Mouse (Mus musculus) mouse trophoblast stem cell (cell line): Measurements from ENCODE around the gene Gm45234.

Experiments used
- in situ Hi-C, 2 experiments: fragments of 300-500 bp; cut with MseI, MboI; formaldehyde crosslinking; loops; 2 replicates in 1 of 2; 3 replicates in 1 of 2; pipeline ENCODE4 v1.15.1; 2025

Gene Gm45234

GRCm38 (mm10) chr6:124708289-124708889 lies 47.4 kb downstream of the Gm45234 start:
- in situ Hi-C loops: no loop called here

GRCm38 (mm10) chr6:124706061-124706627 lies 49.7 kb downstream of the Gm45234 start:
- in situ Hi-C loops: no loop called here

GRCm38 (mm10) chr6:124704417-124704816 lies 51.4 kb downstream of the Gm45234 start:
- in situ Hi-C loops: no loop called here

GRCm38 (mm10) chr6:124703789-124704188 lies 52.0 kb downstream of the Gm45234 start:
- in situ Hi-C loops: no loop called here

- in situ Hi-C loops: no loop called here
These were observed 53.1 kb downstream of the Gm45234 start for GRCm38 (mm10) chr6:124702784-124703103.

- in situ Hi-C loops: no loop called here
These were observed 53.6 kb downstream of the Gm45234 start for GRCm38 (mm10) chr6:124702102-124702783.

GRCm38 (mm10) chr6:124701338-124701737 lies 54.5 kb downstream of the Gm45234 start:
- in situ Hi-C loops: no loop called here

- in situ Hi-C loops: no loop called here
These were observed 55.7 kb downstream of the Gm45234 start for GRCm38 (mm10) chr6:124699962-124700610.

- in situ Hi-C loops: no loop called here
These were observed 56.5 kb downstream of the Gm45234 start for GRCm38 (mm10) chr6:124699366-124699765.

- in situ Hi-C loops: no loop called here
These were observed 57.1 kb downstream of the Gm45234 start for GRCm38 (mm10) chr6:124698751-124699150.

- in situ Hi-C loops: no loop called here
These were observed 59.2 kb downstream of the Gm45234 start for GRCm38 (mm10) chr6:124696441-124697150.

GRCm38 (mm10) chr6:124694166-124694955 lies 61.5 kb downstream of the Gm45234 start:
- in situ Hi-C loops: no loop called here

GRCm38 (mm10) chr6:124693243-124693981 lies 62.4 kb downstream of the Gm45234 start:
- in situ Hi-C loops: no loop called here

GRCm38 (mm10) chr6:124690517-124690916 lies 65.3 kb downstream of the Gm45234 start:
- in situ Hi-C loops: no loop called here
